Mouse (Mus musculus) lung, adult 2 months (tissue): ENCODE measurements around the gene Sprr2a3.
"Not testable (repeated sequence)": the region's sequence is repeated elsewhere in the genome, so short reads cannot be mapped to it uniquely, and the experiment has no call there.

Source experiments
- CTCF ChIP-seq: fragments of 200-500 bp; IDR thresholded peaks from 2 replicates; pipeline ENCODE4 v1.5.1; 2011; ENCODE audit warnings: mild to moderate bottlenecking, low read length, control low read depth; ENCODE audit not compliant: insufficient read depth
- POLR2A ChIP-seq: fragments of 200-500 bp; IDR thresholded peaks from 2 replicates; pipeline ENCODE4 v1.6.1; 2011; ENCODE audit warnings: low read depth, mild to moderate bottlenecking, control low read depth, low read length, borderline replicate concordance; ENCODE audit errors: extremely low read depth

DNA sequence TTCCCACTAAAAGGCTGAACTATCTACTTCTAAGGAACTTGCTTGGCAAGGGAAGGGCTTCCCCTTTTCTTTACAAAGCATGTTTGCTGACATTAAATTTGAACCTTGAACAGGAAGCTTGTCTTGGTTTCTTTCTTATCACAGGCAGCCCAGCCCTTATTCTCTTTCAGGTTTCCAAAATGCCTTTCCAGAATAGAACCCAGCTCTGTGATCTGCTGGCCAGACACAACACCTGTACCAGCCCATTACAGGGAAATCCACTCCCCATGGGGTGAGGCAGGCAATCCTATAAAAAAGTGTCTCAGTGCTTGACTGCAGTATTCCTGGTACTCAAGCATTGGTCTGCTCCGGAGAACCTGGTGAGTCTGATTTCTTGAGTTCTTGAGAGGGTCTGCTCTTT is at the start of gene Sprr2a3:
- TF ChIP-seq CTCF, POLR2A: not testable (repeated sequence)
